Comparison of ENCODE assay signal across 9 mouse cellular contexts in genomic region chr6:93855806-93856641, GRCm38 (mm10).
DNase-seq lines count a peak whose midpoint lies in the region; ATAC-seq lines count a peak whose summit lies in the region.
"Had no signal": no experiment of that assay in that cellular context is flagged by ENCODE, and none has a peak within 500 bp of the region (broad histone marks: within the 10 kb centered on the region; RNA-seq: fewer than 3 reads in every experiment).

No protein-coding gene starts in this region.

- no peaks in the 10 kb centered on the region for H3K36me3 ChIP-seq in heart, embryonic 13.5 days
- no peaks in the 10 kb centered on the region; the same call in 1 of the 2 replicates for H3K36me3 ChIP-seq in forebrain, embryonic 12.5 days (replicated peaks)
- H3K36me3 ChIP-seq: embryonic facial prominence, embryonic 15.5 days had no signal

- H3K27me3 ChIP-seq in heart, embryonic 13.5 days (replicated peaks) = no peaks in the 10 kb centered on the region
- no peaks in the 10 kb centered on the region for H3K27me3 ChIP-seq in forebrain, embryonic 12.5 days
- H3K27me3 ChIP-seq: embryonic facial prominence, embryonic 15.5 days had no signal

- H3K4me3 ChIP-seq in heart, embryonic 13.5 days = no peak overlapping the region
- no peak overlapping the region for H3K4me3 ChIP-seq in forebrain, embryonic 12.5 days (replicated peaks)
- H3K4me3 ChIP-seq: embryonic facial prominence, embryonic 15.5 days had no signal

- H3K9me3 ChIP-seq in heart, embryonic 13.5 days = no peaks in the 10 kb centered on the region
- no peaks in the 10 kb centered on the region for H3K9me3 ChIP-seq in forebrain, embryonic 12.5 days
- H3K9me3 ChIP-seq: embryonic facial prominence, embryonic 15.5 days had no signal

- DNase-seq in heart, adult 9 months (ENCODE audit: low spot score in 2 of 2) = no peak
- DNase-seq in left cerebral cortex, postnatal 25 days (ENCODE audit: low spot score in 2 of 2) = peak; percentile 40 to 70
- no peak for DNase-seq in thymus, postnatal 4 days
- DNase-seq in urinary bladder, adult 18-20 months (ENCODE audit: low spot score in 2 of 2) = no peak

- peaks cover 31% of the 10 kb centered on the region for H3K4me1 ChIP-seq in heart, embryonic 13.5 days
- peaks cover 44% of the 10 kb centered on the region for H3K4me1 ChIP-seq in forebrain, embryonic 12.5 days

- H3K9ac ChIP-seq in heart, embryonic 13.5 days = no peak overlapping the region
- H3K9ac ChIP-seq in forebrain, embryonic 12.5 days = peak overlapping the region; percentile 29; the same call in 1 of the 2 replicates
- H3K9ac ChIP-seq: embryonic facial prominence, embryonic 15.5 days had no signal

- WGBS in heart, embryonic 13.5 days = 36% methylated on average over 8 of the region's 8 CpGs
- WGBS in forebrain, embryonic 12.5 days = 43% methylated on average over 8 of the region's 8 CpGs

- no peak for ATAC-seq in heart, embryonic 13.5 days (ENCODE audit: extremely low read depth, insufficient number of reproducible peaks, low FRiP score, low TSS enrichment)
- ATAC-seq in cerebellum, adult (ENCODE audit: insufficient number of reproducible peaks, low FRiP score, low TSS enrichment) = peak; percentile 70; the same call in 1 of the 2 replicates
- 0 out of 2 replicates have a peak, but pooled peaks have one; percentile 47 for ATAC-seq in forebrain, embryonic 12.5 days (ENCODE audit: low FRiP score)
- no peak for ATAC-seq in CD4-positive, CD25-positive, alpha-beta regulatory T cell, adult 4 months

- H3K27ac ChIP-seq in heart, embryonic 13.5 days (replicated peaks) = peak overlapping the region; percentile 62
- peak overlapping the region; percentile 75 for H3K27ac ChIP-seq in forebrain, embryonic 12.5 days
- H3K27ac ChIP-seq: embryonic facial prominence, embryonic 15.5 days had no signal

- intact Hi-C loops in left cerebral cortex, postnatal 25 days (cut with DNase I) = no loop called here

- H3K4me2 ChIP-seq in heart, embryonic 13.5 days = no peak overlapping the region; the same call in 1 of the 2 replicates
- H3K4me2 ChIP-seq in forebrain, embryonic 12.5 days = no peak overlapping the region
- H3K4me2 ChIP-seq: embryonic facial prominence, embryonic 15.5 days had no signal

Comparison
In these comparisons a context has a peak if more than half of its experiments do, and no peak if none do; other contexts are left out.
1. ATAC-seq: peak in cerebellum, adult (single experiment) and forebrain, embryonic 12.5 days (single experiment); none in heart, embryonic 13.5 days (single experiment) and CD4-positive, CD25-positive, alpha-beta regulatory T cell, adult 4 months (single experiment).
2. DNase-seq: peak in left cerebral cortex, postnatal 25 days (2 of 2); none in heart, adult 9 months (0 of 2), thymus, postnatal 4 days (single experiment) and urinary bladder, adult 18-20 months (0 of 2).